Mouse (Mus musculus) G1E (cell line): ENCODE results near the gene Pard3b. TPM values are rescaled to one million over a fixed set of nuclear protein-coding genes. Genes with fewer than 3 reads are reported as not detected.
"Not testable (repeated sequence)": the region's sequence is repeated elsewhere in the genome, so short reads cannot be mapped to it uniquely, and the experiment has no call there.

ENCODE experiments used
- ATAC-seq: 2 replicates; pipeline ENCODE4 v1.8.0; 2016; ENCODE audit warnings: mild to moderate bottlenecking; ENCODE audit not compliant: insufficient number of reproducible peaks, poor library complexity, low FRiP score, severe bottlenecking; ENCODE audit errors: extremely low read depth
- DNase-seq: peaks from one replicate; pipeline ENCODE4 v3.0.0; 2012; ENCODE audit warnings: low spot score
- H3K27me3 ChIP-seq: 2 replicates; pipeline ENCODE4 v1.6.1; 2012; ENCODE audit warnings: mild to moderate bottlenecking, low read length, inconsistent platforms; ENCODE audit not compliant: insufficient read depth
- H3K36me3 ChIP-seq: replicated peaks from 2 replicates; pipeline ENCODE3; 2012; ENCODE audit warnings: mild to moderate bottlenecking, inconsistent platforms
- H3K4me1 ChIP-seq: 2 replicates; pipeline ENCODE4 v1.6.1; 2012; ENCODE audit warnings: low read depth, low read length, inconsistent platforms, mixed read lengths; ENCODE audit not compliant: insufficient read depth
- H3K4me3 ChIP-seq: 2 replicates; pipeline ENCODE4 v1.5.1; 2012; ENCODE audit warnings: low read depth, mild to moderate bottlenecking, inconsistent platforms, low read length, moderate library complexity, mixed read lengths
- H3K9me3 ChIP-seq: replicated peaks from 2 replicates; pipeline ENCODE4 v1.6.1; 2012; ENCODE audit warnings: inconsistent platforms
- CTCF ChIP-seq: IDR thresholded peaks from 2 replicates; pipeline ENCODE4 v1.5.1; 2012; ENCODE audit warnings: low read depth, low read length, inconsistent platforms, mixed read lengths
- GATA1 ChIP-seq: IDR thresholded peaks from 2 replicates; pipeline ENCODE4 v1.6.1; 2012; ENCODE audit warnings: borderline replicate concordance, low read length, inconsistent platforms, mixed read lengths
- GATA2 ChIP-seq: IDR thresholded peaks from 2 replicates; pipeline ENCODE4 v1.6.1; 2012; ENCODE audit warnings: low read depth, low read length, inconsistent platforms, borderline replicate concordance
- POLR2AphosphoS5 ChIP-seq: IDR thresholded peaks from 2 replicates; pipeline ENCODE4 v1.6.1; 2012; ENCODE audit warnings: low read depth, low read length, inconsistent platforms; ENCODE audit not compliant: insufficient replicate concordance
- TAL1 ChIP-seq: conservative IDR thresholded peaks from 2 replicates; pipeline ENCODE4 v1.6.1; 2012; ENCODE audit warnings: low read depth, low read length, inconsistent platforms, mixed read lengths
- polyA plus RNA-seq: library from polyadenylated mRNA; stranded (reverse); fragments of >175 nt; gene quantifications from 2 replicates; pipeline ENCODE4 v1.2.3, GENCODE M21; 2012
- total RNA-seq, 2 experiments: library from RNA; stranded (forward) in 1 of 2; stranded (reverse) in 1 of 2; fragments of 200-1000 nt in 1 of 2; fragments of >200 nt in 1 of 2; fragmentation: Nextera tagmentation in 1 of 2; gene quantifications; 2 replicates each; pipeline ENCODE4 v1.2.3; 2014 to 2017

Gene Pard3b
- total and polyA plus RNA-seq, 3 experiments, result 0.33 TPM; not detected in 2

- no peak for DNase-seq
- no peaks in the 10 kb centered on the region for H3K9me3 ChIP-seq
- ATAC-seq, result no peak
- H3K36me3 ChIP-seq, result no peaks in the 10 kb centered on the region
- H3K27me3 ChIP-seq, result no peaks in the 10 kb centered on the region; the same call in none of the 2 replicates
- H3K4me3 ChIP-seq, result no peak overlapping the region
- no peaks in the 10 kb centered on the region for H3K4me1 ChIP-seq
- TF ChIP-seq GATA1, result no peak
- no peak for TF ChIP-seq GATA2
- TF ChIP-seq POLR2AphosphoS5, result no peak
- TF ChIP-seq CTCF, result no peak
- TF ChIP-seq TAL1, result no peak
These were observed 952.8 kb downstream of the Pard3b start for GRCm38 (mm10) chr1:62591296-62592031.

DNA sequence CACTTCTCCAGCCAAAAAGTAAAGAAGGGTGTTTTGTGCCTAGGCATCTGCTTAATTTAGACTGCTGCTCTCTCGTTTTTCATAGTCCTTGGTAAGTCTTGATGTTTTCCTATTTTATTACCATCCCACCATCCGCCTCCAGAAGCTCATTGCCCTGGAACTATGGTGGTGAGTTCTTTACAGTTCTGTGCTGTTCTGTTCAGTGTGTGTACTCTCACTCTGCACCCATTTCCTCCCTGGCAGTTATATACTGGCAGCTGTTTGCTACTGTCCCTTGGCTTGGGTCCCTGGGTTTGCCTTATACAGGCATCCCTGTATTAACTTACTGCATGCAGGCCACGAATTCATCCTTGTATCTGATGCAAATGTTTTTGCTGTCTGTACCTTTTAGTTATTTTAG lies 956.8 kb downstream of the Pard3b start:
- Histone ChIP-seq H3K27me3 (peaks cover 2% of the 10 kb centered on the region), H3K4me1 (no peaks in the 10 kb centered on the region), H3K36me3 (no peaks in the 10 kb centered on the region), H3K4me3 (no peak overlapping the region), H3K9me3 (no peaks in the 10 kb centered on the region)
- ATAC-seq (no peak), DNase-seq (no peak)
- TF ChIP-seq TAL1 (no peak), GATA1 (no peak), CTCF (no peak), GATA2 (no peak), POLR2AphosphoS5 (no peak)

DNA sequence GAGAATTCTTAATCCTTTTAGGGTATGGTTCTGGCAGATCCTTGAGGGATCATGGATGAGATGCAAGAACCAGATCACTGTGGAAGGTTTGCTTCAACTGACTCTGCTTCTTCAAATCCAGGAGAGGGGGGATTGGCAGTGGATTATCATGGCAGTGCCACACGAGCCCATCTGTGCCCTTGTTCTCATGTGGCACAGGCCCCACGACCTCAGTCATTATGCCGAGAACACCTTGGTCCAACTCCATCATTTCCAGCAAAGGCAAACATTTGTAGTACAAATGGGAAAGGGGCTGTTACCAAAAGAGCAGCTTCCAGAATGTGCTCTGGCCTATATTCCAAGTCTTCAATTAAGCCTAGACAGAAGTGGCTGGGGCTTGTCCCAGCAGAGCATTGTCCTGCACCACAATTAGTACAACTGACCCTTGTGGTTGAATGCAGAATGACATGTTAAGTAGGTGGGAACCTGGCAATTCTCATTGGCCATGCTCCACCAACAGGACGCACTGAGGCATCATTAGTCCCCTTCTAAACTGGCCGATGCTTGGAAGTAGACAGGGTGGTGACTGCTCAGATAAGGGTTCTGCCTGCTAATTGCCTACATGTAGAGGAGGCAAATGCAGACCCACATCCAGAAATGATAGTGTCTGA lies 959.3 kb downstream of the Pard3b start:
- TF ChIP-seq CTCF, result no peak
- Histone ChIP-seq H3K4me3 (no peak overlapping the region), H3K4me1 (no peaks in the 10 kb centered on the region), H3K27me3 (peaks cover 2% of the 10 kb centered on the region; the same call in 1 of the 2 replicates), H3K36me3 (no peaks in the 10 kb centered on the region), H3K9me3 (no peaks in the 10 kb centered on the region)
- no peak for ATAC-seq
- no peak for DNase-seq

DNA sequence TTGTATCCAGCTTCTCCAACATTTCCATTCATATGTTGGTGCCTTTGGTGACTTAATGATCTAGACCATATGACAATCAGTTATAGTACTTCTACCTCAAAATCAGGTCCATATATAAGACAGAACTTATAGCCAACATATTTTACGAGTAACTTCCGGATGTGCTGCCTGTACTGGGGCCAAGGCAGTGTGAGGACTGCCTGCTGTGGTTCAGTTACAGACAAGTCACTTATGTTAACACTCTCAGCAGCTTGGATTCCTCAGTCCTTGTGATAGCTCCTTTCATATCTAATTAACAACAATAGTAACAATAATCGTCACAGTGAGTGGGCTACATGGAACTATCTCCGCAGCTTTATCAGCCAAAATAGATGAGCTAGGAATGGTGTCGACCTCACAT lies 959.9 kb downstream of the Pard3b start:
- ATAC-seq, result no peak
- H3K36me3 ChIP-seq, result no peaks in the 10 kb centered on the region
- no peaks in the 10 kb centered on the region for H3K9me3 ChIP-seq
- DNase-seq, result no peak
- H3K4me3 ChIP-seq, result no peak overlapping the region
- H3K27me3 ChIP-seq, result peaks cover 2% of the 10 kb centered on the region; the same call in 1 of the 2 replicates
- no peaks in the 10 kb centered on the region for H3K4me1 ChIP-seq
- TF ChIP-seq CTCF, result no peak
- TF ChIP-seq TAL1, result no peak
- no peak for TF ChIP-seq POLR2AphosphoS5
- TF ChIP-seq GATA2, result no peak
- TF ChIP-seq GATA1, result no peak

DNA sequence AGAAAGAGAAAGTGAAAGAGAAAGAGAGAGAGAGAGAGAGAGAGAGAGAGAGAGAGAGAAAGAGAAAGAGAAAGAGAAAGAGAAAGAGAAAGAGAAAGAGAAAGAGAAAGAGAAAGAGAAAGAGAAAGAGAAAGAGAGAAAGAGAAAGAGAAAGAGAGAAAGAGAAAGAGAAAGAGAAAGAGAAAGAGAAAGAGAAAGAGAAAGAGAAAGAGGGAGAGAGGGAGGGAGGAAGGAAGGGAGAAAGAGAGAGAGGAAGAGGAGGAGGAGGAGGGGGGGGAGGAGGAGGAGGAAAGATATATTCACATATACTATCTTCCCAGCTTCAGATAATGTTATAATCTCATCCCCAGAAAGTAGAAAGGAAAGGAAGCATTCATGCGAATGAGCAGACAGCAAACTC lies 966.0 kb downstream of the Pard3b start:
- H3K4me1 ChIP-seq, DNase-seq, H3K36me3 ChIP-seq, H3K9me3 ChIP-seq, H3K4me3 ChIP-seq, ATAC-seq, H3K27me3 ChIP-seq: not testable (repeated sequence)

- DNase-seq, result no peak
- Histone ChIP-seq H3K27me3 (peaks cover 6% of the 10 kb centered on the region), H3K4me3 (no peak overlapping the region), H3K4me1 (no peaks in the 10 kb centered on the region), H3K36me3 (no peaks in the 10 kb centered on the region), H3K9me3 (no peaks in the 10 kb centered on the region)
- TF ChIP-seq GATA2 (no peak), TAL1 (no peak), CTCF (no peak), GATA1 (no peak), POLR2AphosphoS5 (no peak)
- ATAC-seq, result no peak
These were observed 979.6 kb downstream of the Pard3b start for GRCm38 (mm10) chr1:62618109-62618665.
